Mouse (Mus musculus) heart, adult 2 months (tissue): ENCODE data around the gene Ifitm5.

Experiments
- CTCF ChIP-seq: fragments of 200-600 bp; IDR thresholded peaks from 2 replicates; pipeline ENCODE4 v1.8.1; 2022; ENCODE audit warnings: antibody characterized with exemption, mild to moderate bottlenecking, moderate library complexity
- POLR2A ChIP-seq: fragments of 200-500 bp; IDR thresholded peaks from 2 replicates; pipeline ENCODE4 v1.6.1; 2011; ENCODE audit warnings: mild to moderate bottlenecking, low read depth, low read length, control low read depth; ENCODE audit not compliant: insufficient read depth

GRCm38 (mm10) chr7:140971479-140972171 is 21.5 kb upstream of the Ifitm5 start:
- TF ChIP-seq POLR2A, result no peak
- TF ChIP-seq CTCF, result no peak
